Mouse (Mus musculus) CD4-positive, CD25-positive, alpha-beta regulatory T cell, adult 9 weeks (primary cell): ENCODE results near the gene Slc35c1. TPM values are rescaled to one million over a fixed set of nuclear protein-coding genes. Genes with fewer than 3 reads are reported as not detected.

Experiments used
- polyA plus RNA-seq: library from polyadenylated mRNA; unstranded; fragments of 100-300 nt; shearing (Covaris generic); gene quantifications from one replicate; pipeline ENCODE4 v1.2.1, GENCODE M21; 2017

Gene Slc35c1
- 101 TPM for polyA plus RNA-seq

GRCm38 (mm10) chr2:92459921-92460707 lies at the start of gene Slc35c1:
Gene Slc35c1, minus strand, starts transcription at chr2:92460538.

GRCm38 (mm10) chr2:92433578-92434374 lies 26.6 kb downstream of the Slc35c1 start, which contains the start of gene Cry2:
Gene Cry2, minus strand, starts transcription at chr2:92434043.

Other genes starting within 250 kb of the Slc35c1 start
- gene Pex16, start 85.9 kb downstream of the Slc35c1 start, polyA plus RNA-seq: 68.0 TPM
- 0.87 TPM for gene Large2, start 85.7 kb downstream of the Slc35c1 start, polyA plus RNA-seq
- 5.8 TPM for gene 1700029I15Rik, start 78.0 kb downstream of the Slc35c1 start, polyA plus RNA-seq
- 1.7 TPM for gene Mapk8ip1, start 59.3 kb downstream of the Slc35c1 start, polyA plus RNA-seq
- 9.1 TPM for gene Cry2, start 26.5 kb downstream of the Slc35c1 start, polyA plus RNA-seq
- not detected for gene Chst1, start 139.2 kb upstream of the Slc35c1 start, polyA plus RNA-seq